In genomic region chr13:103726872-103727271, GRCm38 (mm10) we compare ENCODE assay signal across 15 mouse cellular contexts.
"Had no signal": no experiment of that assay in that cellular context is flagged by ENCODE, and none has a peak within 500 bp of the region (broad histone marks: within the 10 kb centered on the region; RNA-seq: fewer than 3 reads in every experiment).

No protein-coding gene starts in this region.

- H3K36me3 ChIP-seq: stomach, embryonic 15.5 days had no signal

- DNase-seq: retina, postnatal 1 day; right cerebral cortex, adult 18-20 months; right cerebral cortex, postnatal 14 days; right cerebral cortex, postnatal 25 days; right cerebral cortex, postnatal 4 days; spleen, adult 18-20 months; thymus, adult 18-20 months; thymus, adult 2 months; thymus, postnatal 14 days; thymus, postnatal 25 days; thymus, postnatal 36 days; thymus, postnatal 4 days had no signal

- H3K27ac ChIP-seq: neural tube, embryonic 15.5 days; stomach, embryonic 15.5 days; stomach, postnatal 0 days had no signal

- H3K9me3 ChIP-seq: neural tube, embryonic 15.5 days; stomach, embryonic 15.5 days had no signal

- H3K27me3 ChIP-seq: neural tube, embryonic 15.5 days; stomach, embryonic 15.5 days had no signal

- H3K9ac ChIP-seq: neural tube, embryonic 15.5 days; stomach, embryonic 15.5 days had no signal

- H3K4me1 ChIP-seq: neural tube, embryonic 15.5 days; stomach, embryonic 15.5 days had no signal

- H3K4me3 ChIP-seq: neural tube, embryonic 15.5 days; stomach, embryonic 15.5 days had no signal

- H3K4me2 ChIP-seq: neural tube, embryonic 15.5 days; stomach, embryonic 15.5 days had no signal
